Mouse (Mus musculus): ENCODE measurements around the gene Acin1.
"Not testable (repeated sequence)": the region's sequence is repeated elsewhere in the genome, so short reads cannot be mapped to it uniquely, and the experiment has no call there.

Gene Acin1

DNA sequence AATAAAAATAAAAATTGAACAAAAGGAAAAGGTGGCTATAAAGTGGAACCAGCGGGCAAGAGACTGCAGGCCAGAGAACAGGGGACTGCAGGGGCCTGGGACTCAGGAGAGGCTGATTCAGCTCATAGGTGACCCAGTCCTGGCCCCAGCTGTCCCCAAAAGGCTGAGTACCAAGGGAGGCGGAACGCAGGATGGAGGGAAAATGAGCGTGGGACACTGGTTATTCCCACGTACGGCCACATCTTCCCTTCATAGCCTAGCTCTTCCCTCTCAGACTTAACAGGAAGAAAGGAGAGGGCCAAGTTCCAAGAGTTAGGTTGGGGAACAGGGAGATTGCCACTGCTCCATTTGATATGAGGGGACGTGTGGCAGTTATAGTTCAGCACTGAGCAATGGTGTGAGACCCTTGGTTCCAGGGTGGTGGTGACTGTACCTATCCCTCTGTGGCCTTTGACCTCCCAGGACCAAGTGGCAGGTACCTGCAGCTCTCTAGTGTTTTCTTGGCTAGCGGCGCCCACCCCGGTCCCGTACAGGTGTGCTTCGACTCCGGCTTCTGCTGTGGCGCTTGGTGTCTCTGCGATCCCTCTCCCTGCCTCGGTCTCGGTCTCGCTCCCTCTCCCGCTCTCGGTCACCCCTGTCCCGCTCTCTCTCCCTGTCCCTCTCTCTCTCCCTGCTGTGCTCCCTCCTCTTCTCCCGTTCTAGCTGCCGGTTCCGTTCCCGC lies 44.3 kb downstream of the Acin1 start:
- DNase-seq (ENCODE audit: low spot score in 2 of 2): no peak

GRCm38 (mm10) chr14:54641305-54641969 lies 45.3 kb downstream of the Acin1 start, which contains the start of gene Cdh24:
Gene Cdh24 (minus strand): TSS chr14:54641364.
- peak; percentile 74 to 85 for DNase-seq (ENCODE audit: low spot score in 2 of 2)

- no peak for DNase-seq (ENCODE audit: low spot score in 2 of 2)
Observed at GRCm38 (mm10) chr14:54640946-54641304, 45.8 kb downstream of the Acin1 start, which contains the start of gene Gm17606. Gene Gm17606 (plus strand): TSS chr14:54640952.

DNA sequence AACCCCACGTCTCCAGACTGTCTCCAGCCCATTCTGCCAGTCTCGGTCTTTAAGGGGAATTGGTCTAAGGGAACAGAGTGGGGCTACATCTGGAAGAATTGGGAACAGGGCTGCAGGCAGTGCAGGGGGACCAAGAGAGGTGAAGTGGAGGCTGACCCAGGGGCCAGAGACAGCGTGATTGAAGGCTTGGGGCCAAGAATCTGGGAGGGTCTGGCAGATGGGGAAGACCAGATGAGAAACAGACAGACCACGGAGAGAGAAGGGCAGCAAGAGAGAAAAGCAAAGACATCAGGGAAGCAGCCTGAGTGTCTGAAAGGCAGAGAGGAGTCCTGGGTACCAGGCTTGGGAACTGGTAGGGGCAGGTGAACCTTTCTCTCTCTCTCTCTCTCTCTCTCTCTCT lies 46.6 kb downstream of the Acin1 start:
- no peak for DNase-seq (ENCODE audit: low spot score in 2 of 2)

DNA sequence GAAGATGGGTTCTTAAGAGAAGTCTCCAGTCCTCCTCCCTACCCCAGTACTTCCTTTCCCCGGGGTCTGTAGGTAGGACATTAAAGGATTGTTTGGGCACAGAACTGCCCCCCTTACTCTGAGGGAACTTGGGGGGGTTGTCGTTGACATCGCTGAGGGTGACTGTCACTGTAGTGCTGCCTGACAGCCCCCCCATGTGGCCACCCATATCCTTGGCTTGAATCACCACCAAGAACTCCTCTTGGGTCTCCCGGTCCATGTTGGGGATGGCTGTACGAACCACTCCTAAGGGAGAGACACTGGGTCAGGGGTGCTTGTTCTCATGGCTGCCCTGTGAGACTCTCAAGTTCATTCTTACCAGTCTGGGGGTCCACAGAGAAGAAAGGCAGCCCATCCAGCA lies 48.5 kb downstream of the Acin1 start:
- DNase-seq (ENCODE audit: low spot score in 2 of 2): no peak

DNA sequence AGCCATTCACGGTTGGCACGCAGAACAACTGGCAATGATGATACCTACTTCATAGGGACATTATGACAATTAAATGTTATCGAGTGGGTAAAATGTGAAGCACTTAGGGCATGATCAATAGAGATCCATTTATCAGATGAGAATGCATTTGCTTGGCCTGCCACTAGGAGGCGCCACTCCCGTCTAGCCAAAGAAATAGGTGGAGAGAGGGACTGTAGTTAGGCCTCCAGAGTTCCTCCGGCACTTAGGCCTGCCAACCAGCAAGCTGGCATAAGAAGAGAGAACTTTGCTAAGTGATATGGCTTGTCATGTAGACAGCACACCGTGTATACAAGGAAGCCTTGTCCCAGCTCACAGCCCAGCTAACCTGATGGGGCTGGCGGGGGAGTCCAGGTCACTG lies 49.8 kb downstream of the Acin1 start:
- DNase-seq (ENCODE audit: low spot score in 2 of 2): peak; percentile 44 to 66

DNA sequence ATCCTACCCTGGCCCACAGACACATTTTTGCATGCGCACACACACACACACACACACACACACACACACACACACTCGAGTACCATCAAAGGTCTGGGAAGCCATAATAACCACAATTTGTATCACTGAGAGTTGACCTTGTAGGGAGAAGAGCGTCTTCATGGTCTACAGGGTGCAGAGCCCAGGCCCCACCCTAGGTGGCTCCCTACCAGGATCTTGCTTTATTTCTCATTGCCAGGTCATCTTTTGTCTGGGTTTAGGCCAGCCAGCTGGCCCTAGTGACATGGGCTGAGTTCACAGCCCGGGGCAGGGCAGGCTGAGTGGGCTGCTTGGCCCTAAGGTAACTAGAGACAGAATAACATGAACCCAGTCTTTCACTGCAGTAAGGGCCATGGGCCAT lies 52.5 kb downstream of the Acin1 start:
- DNase-seq (ENCODE audit: low spot score in 2 of 2): no peak

- DNase-seq (ENCODE audit: low spot score in 2 of 2): no peak
Observed at GRCm38 (mm10) chr14:54632252-54632651, 54.5 kb downstream of the Acin1 start.

- DNase-seq (ENCODE audit: low spot score in 2 of 2): no peak
Observed at GRCm38 (mm10) chr14:54631240-54631599, 55.5 kb downstream of the Acin1 start.

DNA sequence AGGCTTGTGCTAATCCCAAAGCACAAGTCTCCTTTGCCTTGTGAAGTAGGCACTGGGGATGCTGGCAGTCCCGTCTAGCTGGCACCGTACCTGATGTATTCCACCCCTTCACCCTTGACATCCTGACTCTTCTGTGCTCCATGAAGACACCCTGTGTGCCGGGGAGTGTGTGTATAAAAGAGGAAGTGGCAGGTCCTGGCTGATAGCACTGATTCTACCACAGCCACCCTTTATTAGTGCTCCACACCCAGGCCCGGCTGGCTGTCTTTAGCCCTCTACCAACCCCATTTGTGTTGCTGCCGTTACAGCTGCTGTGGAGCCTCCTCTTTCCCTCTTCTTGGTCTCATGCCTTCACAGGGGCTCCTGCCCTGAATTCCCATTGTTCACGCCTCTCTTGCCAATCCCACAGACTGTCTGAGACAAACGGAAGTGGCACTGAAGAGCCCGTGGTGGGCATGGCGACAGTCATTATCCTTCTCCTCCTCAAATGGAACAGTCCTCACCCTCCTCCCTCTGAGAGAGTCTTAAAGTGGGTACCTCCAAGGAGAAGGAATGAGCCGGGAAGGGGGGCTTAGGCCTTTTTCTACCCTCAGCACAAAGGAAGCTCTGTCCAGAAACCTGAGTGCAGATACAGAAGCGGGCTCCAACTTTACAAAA lies 56.0 kb downstream of the Acin1 start:
- no peak for DNase-seq (ENCODE audit: low spot score in 2 of 2)

DNA sequence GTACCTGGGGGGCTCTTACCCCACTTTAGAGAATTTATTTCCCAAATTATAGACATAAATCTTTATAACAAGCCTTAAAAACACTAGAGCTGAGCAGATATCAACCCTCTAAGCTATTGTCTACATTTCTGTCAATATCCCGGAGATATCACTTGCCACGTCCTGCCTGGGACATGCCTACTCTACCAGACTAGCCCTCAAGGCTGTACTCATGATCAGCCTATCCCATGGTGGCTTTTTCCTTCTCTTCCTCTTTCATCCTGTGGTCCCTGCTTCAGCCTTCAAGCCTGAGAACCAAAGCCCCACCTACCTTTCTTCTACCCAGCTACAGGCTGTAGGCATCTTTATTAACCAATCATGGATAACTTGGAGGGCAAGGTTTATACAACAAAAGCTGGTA lies 56.9 kb downstream of the Acin1 start:
- DNase-seq (ENCODE audit: low spot score in 2 of 2): no peak

DNA sequence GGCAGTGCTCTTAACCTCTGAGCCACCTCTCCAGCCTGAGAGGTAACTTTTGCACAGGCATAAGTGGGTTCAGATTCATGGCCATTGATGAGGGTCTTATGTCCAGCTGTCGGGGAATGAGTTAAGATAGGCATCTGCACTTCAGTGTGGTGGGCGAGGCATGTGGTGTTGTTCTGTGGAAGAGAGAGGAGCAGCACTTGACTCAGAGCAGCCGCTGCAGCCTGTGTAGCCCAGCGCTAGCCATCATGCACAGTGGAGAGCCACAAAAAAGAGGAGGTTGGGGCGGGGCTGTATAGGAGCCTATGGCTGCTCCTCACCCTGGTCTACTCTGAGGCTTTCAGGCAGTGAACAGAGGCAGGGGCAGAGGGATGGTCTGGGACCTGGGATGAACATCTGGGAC lies 58.6 kb downstream of the Acin1 start:
- no peak for DNase-seq (ENCODE audit: low spot score in 2 of 2)

DNA sequence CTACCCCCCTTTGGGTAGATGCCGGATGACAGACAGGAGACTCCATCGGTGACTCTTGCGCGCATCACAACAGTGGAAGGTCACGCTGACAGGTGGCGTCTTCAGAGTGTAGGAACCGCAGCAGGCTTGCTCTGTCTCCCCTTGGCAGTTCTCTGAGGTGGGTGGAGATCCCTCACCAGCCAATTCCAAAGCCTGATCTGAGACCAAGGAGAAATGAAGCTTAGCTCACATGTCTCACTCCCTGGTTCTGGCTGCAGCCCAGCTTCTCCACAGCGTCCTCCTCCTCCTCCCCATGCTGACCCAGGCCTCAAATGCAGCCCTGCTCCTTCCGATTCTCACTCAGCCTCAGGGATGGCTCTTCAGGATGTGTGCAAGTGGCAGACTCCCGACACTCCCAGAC lies 61.8 kb downstream of the Acin1 start:
- no peak for DNase-seq (ENCODE audit: low spot score in 2 of 2)

GRCm38 (mm10) chr14:54623334-54623733 lies 63.4 kb downstream of the Acin1 start:
- no peak for DNase-seq (ENCODE audit: low spot score in 2 of 2)

- DNase-seq (ENCODE audit: low spot score in 2 of 2): no peak
Observed at GRCm38 (mm10) chr14:54621133-54621532, 65.6 kb downstream of the Acin1 start, which contains the start of gene Psmb11. Gene Psmb11 (plus strand): TSS chr14:54621433.

- DNase-seq (ENCODE audit: low spot score in 2 of 2): peak; percentile 87 to 88
Observed at GRCm38 (mm10) chr14:54617897-54618365, 68.8 kb downstream of the Acin1 start, which contains the start of gene Psmb5. Gene Psmb5 (minus strand): TSS chr14:54618022.

DNA sequence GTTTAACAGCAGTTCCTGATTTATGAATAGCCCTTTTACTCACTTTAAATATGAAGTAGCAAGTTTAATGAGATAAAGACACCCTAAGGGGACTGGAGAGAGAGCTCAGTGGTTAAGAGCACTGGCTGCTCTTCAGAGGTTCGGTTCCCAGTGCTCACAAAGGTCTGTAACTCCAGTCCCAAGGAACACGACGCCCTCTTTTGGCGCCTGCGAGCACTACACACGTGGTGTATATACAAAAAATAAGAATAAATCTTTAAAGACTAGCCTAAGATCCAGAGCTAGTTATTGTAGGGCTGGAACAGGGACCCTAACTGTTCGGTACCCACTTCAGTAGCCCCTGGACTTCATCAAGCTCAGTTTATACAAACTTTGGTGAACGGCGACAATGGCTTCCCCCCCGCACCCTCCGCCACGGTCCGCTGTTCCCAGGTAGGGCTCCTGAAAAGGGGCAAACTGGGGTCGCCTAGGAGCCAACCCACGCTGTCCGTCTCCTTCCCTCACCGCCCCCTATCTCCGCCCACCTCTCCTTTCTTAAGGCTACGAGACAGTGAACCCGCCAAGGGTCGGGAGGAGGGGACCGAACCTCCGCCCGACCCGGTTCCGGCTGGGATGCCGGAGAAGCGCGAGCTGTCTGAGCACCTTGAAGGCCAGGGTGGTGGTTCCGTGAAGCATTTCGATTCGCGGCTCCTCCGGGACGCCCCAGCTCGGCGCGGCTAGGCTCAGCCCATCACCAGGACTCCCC lies 69.4 kb downstream of the Acin1 start:
- DNase-seq (ENCODE audit: low spot score in 2 of 2): no peak

- no peak for DNase-seq (ENCODE audit: low spot score in 2 of 2)
Observed at GRCm38 (mm10) chr14:54616226-54616825, 70.4 kb downstream of the Acin1 start.

DNA sequence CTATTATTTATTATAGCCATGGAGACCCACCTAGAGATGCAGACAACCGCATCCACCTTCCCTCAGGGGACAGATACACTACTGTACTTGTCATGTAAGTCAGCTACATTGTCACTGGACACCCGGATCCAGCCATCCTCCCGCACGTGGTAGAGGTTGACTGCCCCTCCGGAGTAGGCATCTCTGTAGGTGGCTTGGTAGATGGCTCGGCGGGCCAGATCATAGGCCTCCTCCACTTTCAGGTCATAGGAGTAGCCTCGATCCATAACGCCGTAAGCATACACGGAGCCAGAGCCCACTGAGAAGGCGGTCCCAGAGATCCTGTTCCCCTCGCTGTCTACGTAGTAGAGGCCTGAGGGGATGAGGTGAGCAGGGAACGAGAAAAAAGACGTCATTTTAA lies 72.6 kb downstream of the Acin1 start:
- not testable (repeated sequence) for DNase-seq (ENCODE audit: low spot score in 2 of 2)

GRCm38 (mm10) chr14:54610648-54611047 lies 76.1 kb downstream of the Acin1 start:
- DNase-seq (ENCODE audit: low spot score in 2 of 2): no peak

GRCm38 (mm10) chr14:54609962-54610361 lies 76.8 kb downstream of the Acin1 start:
- peak in 1 of 2 experiments; percentile 48 for DNase-seq (ENCODE audit: low spot score in 2 of 2)

DNA sequence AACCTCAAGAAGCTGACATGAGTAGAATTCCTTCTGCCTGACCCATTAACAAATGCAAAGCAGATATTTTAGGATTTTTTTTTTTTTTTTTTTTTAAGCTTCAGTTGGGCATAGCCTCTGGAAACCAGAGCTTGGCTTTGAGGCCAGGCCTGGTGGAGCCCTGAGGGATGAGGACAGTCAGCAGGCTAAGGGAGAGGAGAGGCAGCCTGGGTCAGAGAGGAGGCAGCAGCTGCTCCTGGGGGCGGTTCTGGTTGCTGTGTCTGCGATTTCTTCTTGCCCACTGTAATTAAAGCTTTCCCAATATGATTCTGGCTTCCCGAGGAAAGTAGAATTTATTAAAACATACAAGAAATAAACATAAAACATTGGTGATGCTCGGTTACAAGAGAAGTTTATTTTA lies 77.5 kb downstream of the Acin1 start:
- no peak for DNase-seq (ENCODE audit: low spot score in 2 of 2)

Data from natural killer cell, adult 2 months (primary cell).